Mouse (Mus musculus) Muller cell, postnatal 12 days (primary cell): ENCODE data around the gene Psmd12.
"Not testable (repeated sequence)": the region's sequence is repeated elsewhere in the genome, so short reads cannot be mapped to it uniquely, and the experiment has no call there.

Experiments used
- DNase-seq: peaks from one replicate; pipeline ENCODE4 v3.0.0-alpha.2; 2015; ENCODE audit errors: inconsistent ontology term

The Psmd12 gene

GRCm38 (mm10) chr11:107462478-107462877, 16.8 kb upstream of the Psmd12 start:
- DNase-seq, result no peak

- DNase-seq, result peak; percentile 34
These were observed 16.0 kb upstream of the Psmd12 start for GRCm38 (mm10) chr11:107463251-107463681.

GRCm38 (mm10) chr11:107464141-107464540, 15.1 kb upstream of the Psmd12 start:
- DNase-seq, result peak; percentile 43

- DNase-seq, result no peak
These were observed 14.2 kb upstream of the Psmd12 start for GRCm38 (mm10) chr11:107465041-107465440.

GRCm38 (mm10) chr11:107465969-107466368, 13.3 kb upstream of the Psmd12 start:
- no peak for DNase-seq

- DNase-seq, result no peak
These were observed 12.5 kb upstream of the Psmd12 start for GRCm38 (mm10) chr11:107466611-107467391.

- peak; percentile 4 for DNase-seq
These were observed 10.8 kb upstream of the Psmd12 start for GRCm38 (mm10) chr11:107468252-107469030.

- DNase-seq, result peak; percentile 92
These were observed 10.2 kb upstream of the Psmd12 start for GRCm38 (mm10) chr11:107469031-107469522.

GRCm38 (mm10) chr11:107469523-107470371, 9.5 kb upstream of the Psmd12 start:
- DNase-seq, result peak; percentile 71

GRCm38 (mm10) chr11:107470521-107471041, 8.7 kb upstream of the Psmd12 start, which contains the start of gene Pitpnc1:
TSS of gene Pitpnc1 (minus strand) at chr11:107470699.
- peak; percentile 96 for DNase-seq

- peak; percentile 30 for DNase-seq
These were observed 8.1 kb upstream of the Psmd12 start for GRCm38 (mm10) chr11:107471071-107471720.

GRCm38 (mm10) chr11:107472304-107472703, 7.0 kb upstream of the Psmd12 start:
- no peak for DNase-seq

- DNase-seq, result peak; percentile 90
These were observed 6.0 kb upstream of the Psmd12 start for GRCm38 (mm10) chr11:107473137-107473820.

GRCm38 (mm10) chr11:107479862-107480203, 549 bp downstream of the Psmd12 start:
- no peak for DNase-seq

GRCm38 (mm10) chr11:107484341-107484740, 5.1 kb downstream of the Psmd12 start:
- no peak for DNase-seq

- no peak for DNase-seq
These were observed 23.5 kb downstream of the Psmd12 start for GRCm38 (mm10) chr11:107502801-107503200.

GRCm38 (mm10) chr11:107504364-107504763, 25.1 kb downstream of the Psmd12 start:
- not testable (repeated sequence) for DNase-seq

- DNase-seq, result no peak
These were observed 27.0 kb downstream of the Psmd12 start for GRCm38 (mm10) chr11:107506260-107506659.

GRCm38 (mm10) chr11:107509631-107510338, 30.5 kb downstream of the Psmd12 start:
- no peak for DNase-seq
